Mouse (Mus musculus): ENCODE measurements around the gene Neurl4. TPM values are rescaled to one million over a fixed set of nuclear protein-coding genes. Genes with fewer than 3 reads are reported as not detected.
"Not testable (repeated sequence)": the region's sequence is repeated elsewhere in the genome, so short reads cannot be mapped to it uniquely, and the experiment has no call there.

Neurl4 gene
- polyA plus RNA-seq, 1 experiment from 2014 or later, result 9.2 TPM

GRCm38 (mm10) chr11:69913554-69914371 lies 12.9 kb downstream of the Neurl4 start, which contains the start of gene Gps2:
Gps2 (plus strand) TSS chr11:69913888.
- Histone ChIP-seq H3K9me3 (replicated peaks) (no peaks in the 10 kb centered on the region), H3K27me3 (replicated peaks) (no peaks in the 10 kb centered on the region), H3K9ac (peak within 1 kb of the TSS; percentile 93), H3K4me2 (peak within 1 kb of the TSS; percentile 98), H3K4me1 (replicated peaks) (peaks cover 37% of the 10 kb centered on the region), H3K36me3 (peaks cover 86% of the 10 kb centered on the region), H3K27ac (ENCODE audit: poor library complexity, severe bottlenecking) (peak within 1 kb of the TSS; percentile 84), H3K4me3 (peak within 1 kb of the TSS; percentile 92)
- 1% methylated on average over 61 of the region's 61 CpGs for WGBS
- ATAC-seq (ENCODE audit: insufficient number of reproducible peaks, low FRiP score), result peak; percentile 88

GRCm38 (mm10) chr11:69914372-69914764 lies 13.5 kb downstream of the Neurl4 start:
- H3K4me2 ChIP-seq, result peak overlapping the region; percentile 98
- 2% methylated on average over 17 of the region's 17 CpGs for WGBS
- ATAC-seq (ENCODE audit: insufficient number of reproducible peaks, low FRiP score), result no peak
- peak overlapping the region; percentile 84 for H3K27ac ChIP-seq (ENCODE audit: poor library complexity, severe bottlenecking)
- H3K4me1 ChIP-seq (replicated peaks), result peaks cover 43% of the 10 kb centered on the region
- no peaks in the 10 kb centered on the region for H3K27me3 ChIP-seq (replicated peaks)
- peaks cover 85% of the 10 kb centered on the region for H3K36me3 ChIP-seq
- no peaks in the 10 kb centered on the region for H3K9me3 ChIP-seq (replicated peaks)
- peak overlapping the region; percentile 92 for H3K4me3 ChIP-seq
- H3K9ac ChIP-seq, result peak overlapping the region; percentile 93

- 34% methylated on average over 9 of the region's 9 CpGs for WGBS
- Histone ChIP-seq H3K4me1 (replicated peaks) (peaks cover 47% of the 10 kb centered on the region), H3K27ac (ENCODE audit: poor library complexity, severe bottlenecking) (no peak overlapping the region), H3K36me3 (peaks cover 79% of the 10 kb centered on the region), H3K4me2 (peak overlapping the region; percentile 98), H3K9me3 (replicated peaks) (no peaks in the 10 kb centered on the region), H3K4me3 (peak overlapping the region; percentile 92), H3K27me3 (replicated peaks) (no peaks in the 10 kb centered on the region), H3K9ac (peak overlapping the region; percentile 93)
- ATAC-seq (ENCODE audit: insufficient number of reproducible peaks, low FRiP score), result no peak
These were observed 14.1 kb downstream of the Neurl4 start for GRCm38 (mm10) chr11:69914917-69915430.

GRCm38 (mm10) chr11:69915667-69916627 lies 15.1 kb downstream of the Neurl4 start:
- peak overlapping the region; percentile 6; the same call in 1 of the 2 replicates for H3K27ac ChIP-seq (ENCODE audit: poor library complexity, severe bottlenecking)
- H3K36me3 ChIP-seq, result peaks cover 69% of the 10 kb centered on the region
- ATAC-seq (ENCODE audit: insufficient number of reproducible peaks, low FRiP score), result peak; percentile 23; the same call in 1 of the 2 replicates
- H3K9me3 ChIP-seq (replicated peaks), result no peaks in the 10 kb centered on the region
- H3K9ac ChIP-seq, result 0 out of 2 replicates have a peak overlapping the region, but pooled peaks have one; percentile 3
- 53% methylated on average over 5 of the region's 5 CpGs for WGBS
- peak overlapping the region; percentile 92 for H3K4me3 ChIP-seq
- H3K4me1 ChIP-seq (replicated peaks), result peaks cover 47% of the 10 kb centered on the region
- peak overlapping the region; percentile 98 for H3K4me2 ChIP-seq
- no peaks in the 10 kb centered on the region for H3K27me3 ChIP-seq (replicated peaks)

- H3K27me3 ChIP-seq (replicated peaks); H3K9ac ChIP-seq; H3K4me3 ChIP-seq; H3K27ac ChIP-seq (ENCODE audit: poor library complexity, severe bottlenecking); H3K9me3 ChIP-seq (replicated peaks); ATAC-seq (ENCODE audit: insufficient number of reproducible peaks, low FRiP score): not testable (repeated sequence)
- Histone ChIP-seq H3K36me3 (peaks cover 60% of the 10 kb centered on the region), H3K4me2 (0 out of 2 replicates have a peak overlapping the region, but pooled peaks have one; percentile 98), H3K4me1 (replicated peaks) (peaks cover 47% of the 10 kb centered on the region)
- 54% methylated on average over 7 of the region's 7 CpGs for WGBS
These were observed 15.9 kb downstream of the Neurl4 start for GRCm38 (mm10) chr11:69916652-69917378.

- Histone ChIP-seq H3K9ac (no peak overlapping the region), H3K27ac (ENCODE audit: poor library complexity, severe bottlenecking) (no peak overlapping the region), H3K4me1 (replicated peaks) (peaks cover 51% of the 10 kb centered on the region), H3K36me3 (peaks cover 54% of the 10 kb centered on the region), H3K4me3 (no peak overlapping the region), H3K27me3 (replicated peaks) (no peaks in the 10 kb centered on the region), H3K4me2 (no peak overlapping the region), H3K9me3 (replicated peaks) (no peaks in the 10 kb centered on the region)
- ATAC-seq (ENCODE audit: insufficient number of reproducible peaks, low FRiP score), result no peak
- 83% methylated on average over 8 of the region's 8 CpGs for WGBS
These were observed 16.6 kb downstream of the Neurl4 start for GRCm38 (mm10) chr11:69917379-69917948.

GRCm38 (mm10) chr11:69918118-69918517 lies 17.2 kb downstream of the Neurl4 start:
- H3K4me3 ChIP-seq, result no peak overlapping the region
- H3K27ac ChIP-seq (ENCODE audit: poor library complexity, severe bottlenecking), result no peak overlapping the region
- ATAC-seq (ENCODE audit: insufficient number of reproducible peaks, low FRiP score), result no peak
- no peaks in the 10 kb centered on the region for H3K27me3 ChIP-seq (replicated peaks)
- H3K36me3 ChIP-seq, result peaks cover 47% of the 10 kb centered on the region
- H3K4me2 ChIP-seq, result no peak overlapping the region
- no peaks in the 10 kb centered on the region for H3K9me3 ChIP-seq (replicated peaks)
- H3K9ac ChIP-seq, result no peak overlapping the region
- peaks cover 49% of the 10 kb centered on the region for H3K4me1 ChIP-seq (replicated peaks)
- 85% methylated on average over 5 of the region's 5 CpGs for WGBS

- ATAC-seq (ENCODE audit: insufficient number of reproducible peaks, low FRiP score), result no peak
- WGBS, result 78% methylated on average over 9 of the region's 9 CpGs
- peaks cover 44% of the 10 kb centered on the region for H3K4me1 ChIP-seq (replicated peaks)
- H3K9ac ChIP-seq, result peak overlapping the region; percentile 99
- no peaks in the 10 kb centered on the region for H3K9me3 ChIP-seq (replicated peaks)
- H3K4me3 ChIP-seq, result peak overlapping the region; percentile 91
- no peaks in the 10 kb centered on the region for H3K27me3 ChIP-seq (replicated peaks)
- H3K4me2 ChIP-seq, result peak overlapping the region; percentile 81
- peak overlapping the region; percentile 97 for H3K27ac ChIP-seq (ENCODE audit: poor library complexity, severe bottlenecking)
- peaks cover 45% of the 10 kb centered on the region for H3K36me3 ChIP-seq
These were observed 18.2 kb downstream of the Neurl4 start for GRCm38 (mm10) chr11:69919053-69919452.

- peaks cover 44% of the 10 kb centered on the region for H3K36me3 ChIP-seq
- no peaks in the 10 kb centered on the region for H3K9me3 ChIP-seq (replicated peaks)
- H3K27me3 ChIP-seq (replicated peaks), result no peaks in the 10 kb centered on the region
- H3K4me3 ChIP-seq, result peak overlapping the region; percentile 91
- H3K9ac ChIP-seq, result peak overlapping the region; percentile 99
- peak overlapping the region; percentile 81 for H3K4me2 ChIP-seq
- peak overlapping the region; percentile 97 for H3K27ac ChIP-seq (ENCODE audit: poor library complexity, severe bottlenecking)
- WGBS, result 1% methylated on average over 17 of the region's 17 CpGs
- peak; percentile 55 for ATAC-seq (ENCODE audit: insufficient number of reproducible peaks, low FRiP score)
- peaks cover 38% of the 10 kb centered on the region for H3K4me1 ChIP-seq (replicated peaks)
These were observed 18.9 kb downstream of the Neurl4 start for GRCm38 (mm10) chr11:69919661-69920265.

All from heart, embryonic 12.5 days (tissue).